Mouse (Mus musculus): ENCODE measurements at regions not wholly inside any gene's neighbourhood (a gene's known extent, or its start where the extent isn't known, plus 50 kb on each side); places are given as distances from the start of the nearest gene placed in this dataset.
A peak's percentile ranks its signal among the peaks of the same experiment; 100 is the strongest.

DNA sequence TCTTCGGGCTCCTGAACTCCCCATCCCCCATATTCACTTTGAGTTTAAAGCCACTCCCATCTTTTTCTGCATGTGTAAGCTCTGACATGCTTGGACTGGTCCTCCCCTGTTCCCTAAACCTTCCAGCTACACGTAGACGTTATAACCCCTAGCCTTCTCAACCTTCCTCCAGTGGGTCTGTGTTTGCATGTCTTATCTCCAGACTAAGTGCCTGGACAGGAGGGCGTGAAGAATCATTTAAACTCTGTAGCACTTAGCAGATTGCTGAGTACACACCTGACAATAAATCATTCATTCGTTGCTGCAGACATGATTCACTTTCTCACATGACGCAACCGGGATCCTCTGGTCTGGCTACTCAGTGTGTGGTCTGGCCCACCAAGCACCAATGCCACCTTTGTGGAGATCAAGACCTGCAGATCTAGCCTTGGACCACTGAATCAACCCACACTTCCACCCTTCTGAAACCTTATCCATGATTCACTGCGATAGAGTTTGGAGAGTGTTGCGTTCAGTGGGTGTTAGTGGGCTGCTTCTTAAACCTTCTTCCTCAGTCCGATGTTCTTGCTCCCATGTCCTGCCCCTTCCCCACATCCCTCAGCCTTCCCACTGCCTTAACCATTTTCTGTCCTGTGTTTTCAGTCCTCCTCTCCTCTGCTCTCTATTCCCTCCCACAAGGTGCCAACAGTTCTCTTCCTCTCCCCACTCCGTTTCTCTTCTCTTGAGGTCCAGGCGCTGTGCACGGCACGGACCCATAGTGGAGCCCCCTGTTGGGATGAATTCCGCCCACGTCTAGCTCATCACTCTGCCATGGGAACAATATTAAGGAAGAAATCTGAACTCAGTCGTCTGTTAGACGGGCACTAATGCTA, 541.3 kb upstream of the Gm19410 start:
- H3K9me3 ChIP-seq (replicated peaks; ENCODE audit: control insufficient read depth, low read length): no peaks in the 10 kb centered on the region
- H3K4me2 ChIP-seq: no peak overlapping the region
- no peaks in the 10 kb centered on the region for H3K27me3 ChIP-seq (ENCODE audit: control insufficient read depth, insufficient read depth, low read length)
- ATAC-seq (replicated peaks; ENCODE audit: insufficient number of reproducible peaks, low FRiP score, low TSS enrichment): no peak
- H3K36me3 ChIP-seq (ENCODE audit: control insufficient read depth, insufficient read depth, low read length): no peaks in the 10 kb centered on the region
- no peak overlapping the region for H3K9ac ChIP-seq (ENCODE audit: low read depth, low read length)
- no peak overlapping the region for H3K27ac ChIP-seq (ENCODE audit: low read depth, low read length)
- H3K4me3 ChIP-seq (ENCODE audit: low read depth, low read length): no peak overlapping the region
- WGBS (ENCODE audit: insufficient replicate concordance): 73% methylated on average over 18 of the region's 18 CpGs
- H3K4me1 ChIP-seq (ENCODE audit: control insufficient read depth, insufficient read depth, low read length): no peaks in the 10 kb centered on the region

- Histone ChIP-seq H3K9ac (ENCODE audit: low read depth, low read length) (no peak overlapping the region), H3K27ac (ENCODE audit: low read depth, low read length) (no peak overlapping the region), H3K9me3 (replicated peaks; ENCODE audit: control insufficient read depth, low read length) (no peaks in the 10 kb centered on the region), H3K27me3 (ENCODE audit: control insufficient read depth, insufficient read depth, low read length) (no peaks in the 10 kb centered on the region), H3K4me2 (no peak overlapping the region), H3K36me3 (ENCODE audit: control insufficient read depth, insufficient read depth, low read length) (no peaks in the 10 kb centered on the region), H3K4me3 (ENCODE audit: low read depth, low read length) (no peak overlapping the region), H3K4me1 (ENCODE audit: control insufficient read depth, insufficient read depth, low read length) (no peaks in the 10 kb centered on the region)
- ATAC-seq (replicated peaks; ENCODE audit: insufficient number of reproducible peaks, low FRiP score, low TSS enrichment): no peak
- WGBS (ENCODE audit: insufficient replicate concordance): 79% methylated on average over 7 of the region's 7 CpGs
Observed at GRCm38 (mm10) chr8:35224925-35225244, 540.7 kb upstream of the Gm19410 start.

- H3K9me3 ChIP-seq (replicated peaks; ENCODE audit: control insufficient read depth, low read length): no peaks in the 10 kb centered on the region
- no peaks in the 10 kb centered on the region for H3K27me3 ChIP-seq (ENCODE audit: control insufficient read depth, insufficient read depth, low read length)
- no peaks in the 10 kb centered on the region for H3K36me3 ChIP-seq (ENCODE audit: control insufficient read depth, insufficient read depth, low read length)
- ATAC-seq (replicated peaks; ENCODE audit: insufficient number of reproducible peaks, low FRiP score, low TSS enrichment): no peak
- no peaks in the 10 kb centered on the region for H3K4me1 ChIP-seq (ENCODE audit: control insufficient read depth, insufficient read depth, low read length)
- H3K4me3 ChIP-seq (ENCODE audit: low read depth, low read length): no peak overlapping the region
- no peak overlapping the region for H3K9ac ChIP-seq (ENCODE audit: low read depth, low read length)
- H3K4me2 ChIP-seq: no peak overlapping the region
- H3K27ac ChIP-seq (ENCODE audit: low read depth, low read length): no peak overlapping the region
- 66% methylated on average over 7 of the region's 7 CpGs for WGBS (ENCODE audit: insufficient replicate concordance)
Observed at GRCm38 (mm10) chr8:35227079-35227478, 538.5 kb upstream of the Gm19410 start.

DNA sequence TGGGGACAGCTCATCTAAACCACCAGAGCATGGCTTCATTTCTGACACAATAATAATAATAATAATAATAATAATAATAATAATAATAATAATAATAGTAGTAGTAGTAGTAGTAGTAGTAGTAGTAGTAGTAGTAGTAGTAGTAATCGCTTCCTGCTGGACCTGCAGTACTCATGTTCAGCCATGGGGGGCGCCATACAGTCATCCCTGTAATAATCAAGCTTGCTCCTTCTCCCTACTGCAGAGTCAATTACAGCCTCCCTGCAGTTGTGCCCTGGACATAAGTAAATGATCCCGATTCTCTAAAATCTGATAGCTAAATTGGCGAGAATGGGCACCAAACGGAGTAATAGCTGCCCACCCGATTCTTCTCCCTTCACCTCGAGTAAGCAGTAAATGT, 537.1 kb upstream of the Gm19410 start:
- Histone ChIP-seq H3K4me2 (no peak overlapping the region), H3K9ac (ENCODE audit: low read depth, low read length) (no peak overlapping the region), H3K9me3 (replicated peaks; ENCODE audit: control insufficient read depth, low read length) (no peaks in the 10 kb centered on the region), H3K4me1 (ENCODE audit: control insufficient read depth, insufficient read depth, low read length) (no peaks in the 10 kb centered on the region), H3K4me3 (ENCODE audit: low read depth, low read length) (no peak overlapping the region), H3K27ac (ENCODE audit: low read depth, low read length) (no peak overlapping the region), H3K27me3 (ENCODE audit: control insufficient read depth, insufficient read depth, low read length) (no peaks in the 10 kb centered on the region), H3K36me3 (ENCODE audit: control insufficient read depth, insufficient read depth, low read length) (no peaks in the 10 kb centered on the region)
- ATAC-seq (replicated peaks; ENCODE audit: insufficient number of reproducible peaks, low FRiP score, low TSS enrichment): no peak
- WGBS (ENCODE audit: insufficient replicate concordance): 73% methylated on average over 7 of the region's 7 CpGs

DNA sequence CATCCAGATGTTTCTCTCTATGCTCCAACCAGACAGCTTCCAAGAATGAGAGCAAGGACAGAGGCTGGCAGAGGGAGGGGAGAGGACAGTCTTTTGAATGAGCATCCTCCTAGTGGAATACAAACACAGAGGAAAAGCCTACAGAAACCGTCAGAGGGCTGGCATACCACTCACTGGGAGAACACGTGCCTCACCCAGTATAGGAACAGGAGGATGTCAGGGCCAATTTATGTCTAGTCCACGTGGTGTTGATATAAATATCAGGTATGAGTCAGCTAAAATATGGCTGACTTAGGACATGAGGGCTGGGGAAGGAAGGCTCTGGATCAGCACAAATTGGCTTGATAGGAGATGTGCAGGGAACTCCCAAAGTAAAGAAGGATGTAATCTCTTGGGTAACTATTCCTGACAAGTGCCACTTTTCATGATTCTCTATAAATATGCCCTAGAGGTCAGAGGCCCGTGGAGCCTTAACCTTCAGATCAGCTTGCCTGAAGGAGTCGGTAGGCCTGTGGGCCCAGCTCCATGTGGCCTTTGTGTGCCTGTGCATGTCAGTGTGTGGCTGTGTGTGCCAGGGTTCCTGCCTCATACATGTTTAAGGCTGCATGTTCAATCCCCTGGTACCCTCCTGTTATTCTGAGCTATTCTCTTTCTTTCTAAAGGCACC, 531.9 kb upstream of the Gm19410 start:
- H3K4me2 ChIP-seq: no peak overlapping the region
- no peak overlapping the region for H3K9ac ChIP-seq (ENCODE audit: low read depth, low read length)
- ATAC-seq (replicated peaks; ENCODE audit: insufficient number of reproducible peaks, low FRiP score, low TSS enrichment): no peak
- 0 out of 2 replicates have a peak, but pooled peaks cover 8% of the 10 kb centered on the region for H3K4me1 ChIP-seq (ENCODE audit: control insufficient read depth, insufficient read depth, low read length)
- no peak overlapping the region for H3K27ac ChIP-seq (ENCODE audit: low read depth, low read length)
- 52% methylated on average over 5 of the region's 5 CpGs for WGBS (ENCODE audit: insufficient replicate concordance)
- no peak overlapping the region for H3K4me3 ChIP-seq (ENCODE audit: low read depth, low read length)
- no peaks in the 10 kb centered on the region for H3K36me3 ChIP-seq (ENCODE audit: control insufficient read depth, insufficient read depth, low read length)
- H3K9me3 ChIP-seq (replicated peaks; ENCODE audit: control insufficient read depth, low read length): no peaks in the 10 kb centered on the region
- no peaks in the 10 kb centered on the region for H3K27me3 ChIP-seq (ENCODE audit: control insufficient read depth, insufficient read depth, low read length)

- no peak overlapping the region for H3K27ac ChIP-seq (ENCODE audit: low read depth, low read length)
- H3K4me2 ChIP-seq: no peak overlapping the region
- H3K4me1 ChIP-seq (ENCODE audit: control insufficient read depth, insufficient read depth, low read length): 0 out of 2 replicates have a peak, but pooled peaks cover 8% of the 10 kb centered on the region
- 62% methylated on average over 5 of the region's 5 CpGs for WGBS (ENCODE audit: insufficient replicate concordance)
- no peak overlapping the region for H3K9ac ChIP-seq (ENCODE audit: low read depth, low read length)
- no peak overlapping the region for H3K4me3 ChIP-seq (ENCODE audit: low read depth, low read length)
- no peaks in the 10 kb centered on the region for H3K9me3 ChIP-seq (replicated peaks; ENCODE audit: control insufficient read depth, low read length)
- ATAC-seq (replicated peaks; ENCODE audit: insufficient number of reproducible peaks, low FRiP score, low TSS enrichment): no peak
- H3K27me3 ChIP-seq (ENCODE audit: control insufficient read depth, insufficient read depth, low read length): no peaks in the 10 kb centered on the region
- H3K36me3 ChIP-seq (ENCODE audit: control insufficient read depth, insufficient read depth, low read length): no peaks in the 10 kb centered on the region
Observed at GRCm38 (mm10) chr8:35234436-35234835, 531.2 kb upstream of the Gm19410 start.

DNA sequence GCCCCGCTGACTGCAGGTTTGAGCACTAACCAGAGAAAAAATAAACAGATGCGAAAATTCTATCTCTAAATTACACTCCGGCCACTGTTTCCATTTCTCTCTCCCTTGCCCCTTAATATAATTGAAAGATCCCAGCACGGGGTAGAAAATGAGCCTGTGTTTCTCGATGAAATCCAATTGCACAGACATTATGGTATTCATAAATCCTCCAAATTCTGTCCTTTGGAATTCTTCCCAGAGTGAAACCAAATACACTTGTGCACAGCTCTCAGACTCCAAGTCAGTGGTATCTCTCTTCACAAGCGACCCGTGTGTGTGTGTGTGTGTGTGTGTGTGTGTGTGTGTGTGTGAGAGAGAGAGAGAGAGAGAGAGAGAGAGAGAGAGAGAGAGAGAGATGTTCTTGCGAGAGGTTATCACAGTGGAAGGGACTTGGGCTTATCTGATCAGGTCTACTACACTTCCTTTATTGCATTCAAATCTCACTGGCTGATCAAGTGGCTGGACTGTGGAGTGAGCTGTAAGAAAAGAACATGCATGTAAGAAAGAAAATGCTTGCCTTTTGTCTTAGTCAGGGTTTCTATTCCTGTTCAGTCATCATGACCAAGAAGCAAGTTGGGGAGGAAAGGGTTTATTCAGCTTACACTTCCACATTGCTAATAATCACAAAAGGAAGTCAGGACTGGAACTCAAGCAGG, 529.6 kb upstream of the Gm19410 start:
- Histone ChIP-seq H3K4me1 (ENCODE audit: control insufficient read depth, insufficient read depth, low read length) (0 out of 2 replicates have a peak, but pooled peaks cover 11% of the 10 kb centered on the region), H3K27ac (ENCODE audit: low read depth, low read length) (no peak overlapping the region), H3K36me3 (ENCODE audit: control insufficient read depth, insufficient read depth, low read length) (no peaks in the 10 kb centered on the region), H3K4me2 (no peak overlapping the region), H3K9me3 (replicated peaks; ENCODE audit: control insufficient read depth, low read length) (no peaks in the 10 kb centered on the region), H3K4me3 (ENCODE audit: low read depth, low read length) (no peak overlapping the region), H3K9ac (ENCODE audit: low read depth, low read length) (no peak overlapping the region), H3K27me3 (ENCODE audit: control insufficient read depth, insufficient read depth, low read length) (no peaks in the 10 kb centered on the region)
- WGBS (ENCODE audit: insufficient replicate concordance): 69% methylated on average over 8 of the region's 8 CpGs
- no peak for ATAC-seq (replicated peaks; ENCODE audit: insufficient number of reproducible peaks, low FRiP score, low TSS enrichment)

DNA sequence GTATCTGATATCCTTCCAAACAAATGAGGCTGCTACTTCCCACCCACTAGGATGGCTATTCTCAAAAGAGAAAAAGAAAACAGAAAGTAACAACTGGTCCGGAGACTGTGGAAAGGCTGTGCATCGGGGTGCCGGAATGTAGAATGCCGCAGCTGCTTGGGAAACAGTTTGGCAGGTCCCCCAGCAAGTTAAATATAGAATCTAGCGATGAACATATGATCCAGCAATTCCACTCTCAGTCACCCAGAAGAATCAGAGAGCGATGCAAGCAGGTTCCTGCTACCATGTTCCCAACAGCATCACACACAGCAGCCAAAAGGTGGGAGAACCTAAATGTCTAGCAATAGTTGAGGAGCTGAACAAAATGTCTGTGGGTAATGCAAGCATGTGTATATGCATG, 528.3 kb upstream of the Gm19410 start:
- 43% methylated on average over 6 of the region's 6 CpGs for WGBS (ENCODE audit: insufficient replicate concordance)
- Histone ChIP-seq H3K36me3 (ENCODE audit: control insufficient read depth, insufficient read depth, low read length) (no peaks in the 10 kb centered on the region), H3K27ac (ENCODE audit: low read depth, low read length) (no peak overlapping the region), H3K4me1 (ENCODE audit: control insufficient read depth, insufficient read depth, low read length) (0 out of 2 replicates have a peak, but pooled peaks cover 11% of the 10 kb centered on the region), H3K9me3 (replicated peaks; ENCODE audit: control insufficient read depth, low read length) (no peaks in the 10 kb centered on the region), H3K27me3 (ENCODE audit: control insufficient read depth, insufficient read depth, low read length) (no peaks in the 10 kb centered on the region), H3K4me2 (peak overlapping the region; percentile 51), H3K4me3 (ENCODE audit: low read depth, low read length) (peak overlapping the region; percentile 25), H3K9ac (ENCODE audit: low read depth, low read length) (0 out of 2 replicates have a peak overlapping the region, but pooled peaks have one; percentile 34)
- ATAC-seq (replicated peaks; ENCODE audit: insufficient number of reproducible peaks, low FRiP score, low TSS enrichment): no peak
